Mouse (Mus musculus): ENCODE measurements around the gene Dtl.

DNA sequence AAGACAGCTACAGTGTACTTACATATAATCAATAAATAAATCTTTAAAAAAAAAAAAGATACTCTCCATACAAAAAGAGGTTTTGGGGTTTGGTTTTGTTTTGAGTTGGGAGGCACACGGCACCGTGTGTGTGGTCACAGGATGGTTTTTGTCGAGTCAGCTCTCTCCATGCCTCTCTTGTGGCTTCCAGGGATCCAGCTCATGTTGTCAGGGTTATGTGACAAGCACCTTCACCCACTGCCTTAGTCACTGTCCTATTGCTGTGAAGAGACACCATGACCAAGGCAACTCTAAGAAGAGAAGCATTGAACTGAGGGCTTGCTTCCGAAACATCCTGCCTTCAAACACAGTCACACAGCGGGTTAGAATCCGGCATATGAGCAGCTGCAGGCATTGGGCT, 75.7 kb downstream of the Dtl start:
- TF ChIP-seq POLR2A (IDR thresholded peaks at IDR 0.05; ENCODE audit: control insufficient read depth, low read depth, low read length) (no peak), CTCF (IDR thresholded peaks at IDR 0.05; ENCODE audit: control insufficient read depth, insufficient read depth, insufficient replicate concordance, low read depth, low read length) (no peak)

Measured in testis, adult 2 months (tissue).